Mouse (Mus musculus): ENCODE results near the gene Pard3b.

DNA sequence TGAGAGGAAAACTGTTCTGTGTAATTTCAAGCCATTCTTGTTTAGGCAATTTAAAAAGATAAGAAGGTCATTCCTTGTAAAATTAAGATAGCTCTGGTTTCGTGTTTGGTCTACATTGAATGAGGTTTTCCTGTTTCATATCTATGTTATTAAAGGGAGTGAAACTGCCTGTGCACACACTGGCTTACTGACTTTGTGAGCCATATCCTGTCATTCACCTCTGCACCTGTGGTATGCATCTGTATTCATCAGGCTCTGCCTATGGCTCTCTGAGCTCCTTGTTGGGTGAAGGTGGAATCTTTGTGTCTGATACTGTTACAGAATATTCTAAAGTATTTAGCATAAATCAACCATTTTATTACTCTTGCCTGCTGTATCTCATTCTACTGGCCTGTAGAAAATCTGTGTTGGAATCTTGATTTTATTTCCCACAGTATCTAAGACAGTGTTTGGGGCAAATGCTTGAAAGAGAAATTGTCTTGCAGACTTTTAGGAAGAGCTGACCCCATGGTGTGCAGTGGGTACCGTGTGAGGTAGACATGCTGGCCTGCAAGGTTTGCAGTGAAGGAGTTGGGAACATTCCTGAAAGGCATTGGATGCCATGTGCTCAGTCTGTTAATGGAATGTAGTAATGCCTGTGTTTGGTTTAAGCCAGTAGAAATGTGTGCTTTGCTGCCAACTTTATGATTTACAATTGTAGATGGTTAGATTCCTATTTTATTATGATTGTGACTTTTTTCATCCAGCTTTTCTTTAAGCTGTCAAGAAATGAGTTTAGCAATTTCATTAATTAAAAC lies 228.9 kb downstream of the Pard3b start:
- no peak for TF ChIP-seq CTCF (IDR thresholded peaks at IDR 0.05; ENCODE audit: low read depth, low read length)
- no peak for TF ChIP-seq POLR2A (IDR thresholded peaks at IDR 0.05; ENCODE audit: extremely low read depth, insufficient read depth, low read length)

Measured in liver, adult 2 months (tissue).